Mouse (Mus musculus) intestine, embryonic 15.5 days (tissue): Measurements from ENCODE around the gene Sdccag8. TPM values are rescaled to one million over a fixed set of nuclear protein-coding genes. Genes with fewer than 3 reads are reported as not detected.
"Not testable (repeated sequence)": the region's sequence is repeated elsewhere in the genome, so short reads cannot be mapped to it uniquely, and the experiment has no call there.

Source experiments
- ATAC-seq: fragments of 200-750 bp; cut with Nextera tagmentation; 2 replicates; pipeline ENCODE4 v1.8.0; 2017; ENCODE audit warnings: moderate TSS enrichment, moderate library complexity
- H3K27ac ChIP-seq: fragments of 300-500 bp; sonication (generic); 2 replicates; pipeline ENCODE4 v1.5.1; 2015; ENCODE audit warnings: mild to moderate bottlenecking, inconsistent platforms
- H3K27me3 ChIP-seq: fragments of 300-500 bp; sonication (generic); replicated peaks from 2 replicates; pipeline ENCODE4 v1.6.1; 2015; ENCODE audit warnings: inconsistent platforms
- H3K36me3 ChIP-seq: fragments of 300-500 bp; sonication (generic); 2 replicates; pipeline ENCODE4 v1.6.1; 2015; ENCODE audit warnings: inconsistent platforms
- H3K4me1 ChIP-seq: fragments of 300-500 bp; sonication (generic); replicated peaks from 2 replicates; pipeline ENCODE4 v1.6.1; 2015; ENCODE audit warnings: inconsistent platforms
- H3K4me2 ChIP-seq: fragments of 300-500 bp; sonication (generic); replicated peaks from 2 replicates; pipeline ENCODE4 v1.6.1; 2015; ENCODE audit warnings: mild to moderate bottlenecking, inconsistent platforms
- H3K4me3 ChIP-seq: fragments of 300-500 bp; sonication (generic); replicated peaks from 2 replicates; pipeline ENCODE4 v1.5.1; 2015; ENCODE audit warnings: inconsistent platforms
- H3K9ac ChIP-seq: fragments of 300-500 bp; sonication (generic); 2 replicates; pipeline ENCODE4 v1.6.1; 2015; ENCODE audit warnings: inconsistent platforms
- H3K9me3 ChIP-seq: fragments of 300-500 bp; sonication (generic); 2 replicates; pipeline ENCODE4 v1.6.1; 2016; ENCODE audit warnings: inconsistent platforms
- WGBS: fragments of 180-500 bp; shearing (Covaris S2); methylation state at CpG from one replicate; pipeline ENCODE4 v1.1.7; 2015; 5-methylcytosine and 5-hydroxymethylcytosine counted together
- polyA plus RNA-seq: library from polyadenylated mRNA; unstranded; fragments of >200 nt; fragmentation: Nextera tagmentation; extraction: Ambion mirVana; gene quantifications from 2 replicates; pipeline ENCODE4 v1.2.1, GENCODE M21; 2015

The Sdccag8 gene
- polyA plus RNA-seq, 1 experiment from 2014 or later, result 23.9 TPM

- 63% methylated on average over 8 of the region's 8 CpGs for WGBS
- Histone ChIP-seq H3K4me2 (no peak overlapping the region), H3K9me3 (no peaks in the 10 kb centered on the region), H3K9ac (no peak overlapping the region), H3K4me3 (no peak overlapping the region), H3K27ac (no peak overlapping the region), H3K36me3 (no peaks in the 10 kb centered on the region), H3K27me3 (no peaks in the 10 kb centered on the region), H3K4me1 (0 out of 2 replicates have a peak, but pooled peaks cover 3% of the 10 kb centered on the region)
- ATAC-seq, result no peak
These were observed 18.1 kb downstream of the Sdccag8 start for GRCm38 (mm10) chr1:176832607-176833006.

GRCm38 (mm10) chr1:176833257-176833656, 18.8 kb downstream of the Sdccag8 start:
- no peak overlapping the region for H3K4me2 ChIP-seq
- H3K9ac ChIP-seq, result no peak overlapping the region
- H3K4me3 ChIP-seq, result no peak overlapping the region
- no peaks in the 10 kb centered on the region for H3K36me3 ChIP-seq
- 0 out of 2 replicates have a peak, but pooled peaks cover 3% of the 10 kb centered on the region for H3K4me1 ChIP-seq
- no peaks in the 10 kb centered on the region for H3K27me3 ChIP-seq
- ATAC-seq, result no peak
- no peaks in the 10 kb centered on the region for H3K9me3 ChIP-seq
- no peak overlapping the region for H3K27ac ChIP-seq

GRCm38 (mm10) chr1:176833948-176834347, 19.5 kb downstream of the Sdccag8 start:
- Histone ChIP-seq H3K9ac (no peak overlapping the region), H3K9me3 (no peaks in the 10 kb centered on the region), H3K27me3 (no peaks in the 10 kb centered on the region), H3K4me2 (no peak overlapping the region), H3K4me1 (0 out of 2 replicates have a peak, but pooled peaks cover 3% of the 10 kb centered on the region), H3K4me3 (no peak overlapping the region), H3K27ac (no peak overlapping the region), H3K36me3 (no peaks in the 10 kb centered on the region)
- ATAC-seq, result no peak
- 74% methylated on average over 3 of the region's 3 CpGs for WGBS

- Histone ChIP-seq H3K36me3 (no peaks in the 10 kb centered on the region), H3K9ac (no peak overlapping the region), H3K9me3 (no peaks in the 10 kb centered on the region), H3K27me3 (no peaks in the 10 kb centered on the region), H3K4me3 (no peak overlapping the region), H3K27ac (no peak overlapping the region), H3K4me1 (0 out of 2 replicates have a peak, but pooled peaks cover 3% of the 10 kb centered on the region), H3K4me2 (no peak overlapping the region; the same call in 1 of the 2 replicates)
- no peak for ATAC-seq
- 75% methylated on average over 6 of the region's 6 CpGs for WGBS
These were observed 20.4 kb downstream of the Sdccag8 start for GRCm38 (mm10) chr1:176834880-176835279.

GRCm38 (mm10) chr1:176835501-176836294, 21.2 kb downstream of the Sdccag8 start:
- Histone ChIP-seq H3K9me3 (no peaks in the 10 kb centered on the region), H3K27me3 (no peaks in the 10 kb centered on the region), H3K4me1 (0 out of 2 replicates have a peak, but pooled peaks cover 3% of the 10 kb centered on the region), H3K9ac (peak overlapping the region; percentile 21), H3K27ac (no peak overlapping the region), H3K4me3 (peak overlapping the region; percentile 34), H3K36me3 (no peaks in the 10 kb centered on the region), H3K4me2 (peak overlapping the region; percentile 73)
- WGBS, result 5% methylated on average over 41 of the region's 41 CpGs
- peak; percentile 74 for ATAC-seq

GRCm38 (mm10) chr1:176836562-176836961, 22.1 kb downstream of the Sdccag8 start:
- H3K4me3 ChIP-seq, ATAC-seq, H3K4me1 ChIP-seq, H3K4me2 ChIP-seq, H3K27me3 ChIP-seq, H3K9ac ChIP-seq, H3K27ac ChIP-seq, H3K9me3 ChIP-seq, H3K36me3 ChIP-seq: not testable (repeated sequence)
- 67% methylated on average over 7 of the region's 7 CpGs for WGBS

GRCm38 (mm10) chr1:176845082-176845977, 30.9 kb downstream of the Sdccag8 start:
- Histone ChIP-seq H3K4me2 (no peak overlapping the region), H3K27ac (no peak overlapping the region), H3K9me3 (no peaks in the 10 kb centered on the region), H3K4me1 (no peaks in the 10 kb centered on the region), H3K27me3 (no peaks in the 10 kb centered on the region), H3K4me3 (no peak overlapping the region), H3K36me3 (no peaks in the 10 kb centered on the region), H3K9ac (no peak overlapping the region)
- ATAC-seq, result no peak
- WGBS, result 80% methylated on average over 17 of the region's 17 CpGs

- Histone ChIP-seq H3K27me3 (no peaks in the 10 kb centered on the region), H3K4me1 (no peaks in the 10 kb centered on the region), H3K27ac (no peak overlapping the region), H3K9me3 (no peaks in the 10 kb centered on the region), H3K36me3 (no peaks in the 10 kb centered on the region; the same call in 1 of the 2 replicates), H3K9ac (no peak overlapping the region), H3K4me3 (no peak overlapping the region), H3K4me2 (no peak overlapping the region)
- ATAC-seq, result no peak
- 74% methylated on average over 10 of the region's 10 CpGs for WGBS
These were observed 32.8 kb downstream of the Sdccag8 start for GRCm38 (mm10) chr1:176847118-176847859.

GRCm38 (mm10) chr1:176848613-176849290, 34.3 kb downstream of the Sdccag8 start:
- Histone ChIP-seq H3K4me3 (no peak overlapping the region), H3K36me3 (no peaks in the 10 kb centered on the region; the same call in 1 of the 2 replicates), H3K4me2 (no peak overlapping the region), H3K9me3 (no peaks in the 10 kb centered on the region), H3K4me1 (no peaks in the 10 kb centered on the region), H3K27ac (no peak overlapping the region), H3K27me3 (no peaks in the 10 kb centered on the region), H3K9ac (no peak overlapping the region)
- ATAC-seq, result no peak
- whole genome bisulfite sequencing, result 64% methylated on average over 11 of the region's 11 CpGs

GRCm38 (mm10) chr1:176849377-176849776, 34.9 kb downstream of the Sdccag8 start:
- H3K36me3 ChIP-seq, result no peaks in the 10 kb centered on the region; the same call in 1 of the 2 replicates
- no peak for ATAC-seq
- no peaks in the 10 kb centered on the region for H3K4me1 ChIP-seq
- no peaks in the 10 kb centered on the region for H3K27me3 ChIP-seq
- H3K4me2 ChIP-seq, result no peak overlapping the region
- no peak overlapping the region for H3K9ac ChIP-seq
- WGBS, result 68% methylated on average over 2 of the region's 2 CpGs
- H3K27ac ChIP-seq, result no peak overlapping the region
- no peaks in the 10 kb centered on the region for H3K9me3 ChIP-seq
- H3K4me3 ChIP-seq, result no peak overlapping the region

- ATAC-seq, result no peak
- Histone ChIP-seq H3K4me3 (no peak overlapping the region), H3K27ac (no peak overlapping the region), H3K36me3 (no peaks in the 10 kb centered on the region; the same call in 1 of the 2 replicates), H3K4me2 (no peak overlapping the region), H3K4me1 (no peaks in the 10 kb centered on the region), H3K9ac (no peak overlapping the region), H3K9me3 (no peaks in the 10 kb centered on the region), H3K27me3 (no peaks in the 10 kb centered on the region)
- 89% methylated on average over 7 of the region's 7 CpGs for WGBS
These were observed 36.9 kb downstream of the Sdccag8 start for GRCm38 (mm10) chr1:176851401-176851800.
